Mouse (Mus musculus) brain, embryonic 14.5 days (tissue): ENCODE measurements around the gene Pcbp2.

Experiments used
- CTCF ChIP-seq: fragments of 200-500 bp; IDR thresholded peaks from 2 replicates; pipeline ENCODE4 v1.5.1; 2012; ENCODE audit warnings: inconsistent platforms, mild to moderate bottlenecking, moderate library complexity, borderline replicate concordance; ENCODE audit not compliant: insufficient read depth, insufficient read length; ENCODE audit errors: extremely low read depth
- POLR2A ChIP-seq: fragments of 200-500 bp; IDR thresholded peaks from 2 replicates; pipeline ENCODE4 v1.6.1; 2012; ENCODE audit warnings: mild to moderate bottlenecking, inconsistent platforms, borderline replicate concordance; ENCODE audit not compliant: poor library complexity, insufficient read depth, insufficient read length, severe bottlenecking; ENCODE audit errors: extremely low read depth

DNA sequence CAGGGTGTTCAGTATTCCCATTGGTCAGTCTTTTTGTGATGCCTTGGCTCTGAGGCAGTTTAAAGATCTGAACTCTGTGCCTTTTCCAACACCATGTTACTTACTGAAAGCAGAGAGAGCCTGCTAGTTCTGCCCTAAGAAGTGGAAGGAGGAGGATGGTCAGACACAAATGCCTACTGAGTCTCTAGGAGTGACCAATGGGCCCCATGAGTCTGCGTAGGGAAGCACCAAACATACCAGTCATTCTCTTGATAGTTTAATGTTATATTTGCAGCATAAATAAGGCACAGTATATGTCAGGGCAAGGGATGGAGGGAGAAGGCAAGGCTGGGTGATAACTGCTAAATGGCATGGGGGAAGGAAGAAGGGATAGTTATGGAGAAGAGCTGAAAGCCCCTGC is 58.1 kb downstream of the Pcbp2 start:
- TF ChIP-seq POLR2A: no peak
- TF ChIP-seq CTCF: no peak
